Mouse (Mus musculus): ENCODE data around the gene Ripk4.

Ripk4 gene

GRCm38 (mm10) chr16:97763061-97763989 lies at the start of gene Ripk4:
Gene Ripk4 (minus strand): TSS chr16:97763787.
- peak; percentile 50 for DNase-seq

DNA sequence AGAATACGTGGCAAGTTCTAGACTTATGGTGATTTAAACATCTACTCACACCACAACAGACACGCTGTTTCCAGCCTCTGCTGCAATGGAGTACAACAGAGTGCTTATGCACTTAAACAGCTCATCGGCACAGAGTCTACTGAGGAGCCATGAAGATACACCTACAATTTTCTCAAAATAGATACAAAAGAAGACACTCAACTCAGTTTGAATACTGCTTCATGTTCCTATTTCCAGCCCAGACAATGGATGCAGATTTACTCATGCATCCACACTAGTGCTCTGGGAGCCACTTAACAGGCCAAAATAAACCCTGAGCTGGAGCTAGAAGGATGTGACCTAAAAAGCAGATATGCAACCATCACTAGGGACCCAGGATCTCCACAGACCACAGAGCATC lies 45.3 kb upstream of the Ripk4 start:
- DNase-seq = no peak

- no peak for DNase-seq
These were observed 42.1 kb upstream of the Ripk4 start for GRCm38 (mm10) chr16:97805646-97806045.

- peak; percentile 68 for DNase-seq
These were observed 41.3 kb upstream of the Ripk4 start for GRCm38 (mm10) chr16:97804680-97805547.

DNA sequence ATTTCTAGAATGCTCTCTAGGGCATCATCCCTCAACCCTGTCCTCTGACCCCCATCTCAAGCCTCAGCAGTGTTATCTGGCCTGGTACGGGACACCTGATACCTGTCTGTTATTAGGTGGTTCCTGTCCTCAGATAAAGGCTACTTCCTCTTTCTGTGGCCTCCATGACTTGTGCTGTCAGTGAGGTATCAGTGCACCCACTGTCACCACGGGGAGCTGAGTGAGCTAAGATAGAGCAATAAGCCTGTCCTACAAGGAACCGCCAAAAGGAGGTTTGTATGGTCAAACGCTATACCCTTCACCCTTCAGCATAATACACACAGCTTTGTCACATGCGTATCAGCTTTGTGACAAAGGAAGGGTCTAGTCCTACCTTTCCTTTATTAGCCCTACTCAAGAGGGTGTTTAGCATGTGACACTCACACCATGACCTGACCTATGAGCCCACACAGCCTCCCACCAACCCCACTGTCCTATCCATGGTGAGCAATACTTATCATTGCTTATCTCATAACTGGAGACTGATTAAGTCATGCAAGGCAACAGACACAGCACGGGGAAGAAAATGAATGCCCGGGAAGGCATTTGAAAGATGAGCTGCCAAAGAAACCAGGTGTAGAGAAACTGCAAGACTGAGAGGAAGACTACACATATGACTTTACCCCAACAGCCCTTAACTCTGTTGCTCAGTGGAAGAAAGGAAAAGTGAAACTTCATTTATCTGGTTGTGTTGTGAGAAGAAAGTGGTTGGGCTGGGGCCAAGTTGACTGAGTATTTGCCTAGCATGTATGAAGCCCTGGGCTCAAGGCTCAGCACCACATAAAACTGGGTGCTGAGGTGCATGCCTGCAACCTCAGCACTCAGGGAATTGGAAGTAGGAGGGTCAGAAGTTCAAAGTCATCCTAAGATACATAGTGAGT lies 34.6 kb upstream of the Ripk4 start:
- DNase-seq = no peak

DNA sequence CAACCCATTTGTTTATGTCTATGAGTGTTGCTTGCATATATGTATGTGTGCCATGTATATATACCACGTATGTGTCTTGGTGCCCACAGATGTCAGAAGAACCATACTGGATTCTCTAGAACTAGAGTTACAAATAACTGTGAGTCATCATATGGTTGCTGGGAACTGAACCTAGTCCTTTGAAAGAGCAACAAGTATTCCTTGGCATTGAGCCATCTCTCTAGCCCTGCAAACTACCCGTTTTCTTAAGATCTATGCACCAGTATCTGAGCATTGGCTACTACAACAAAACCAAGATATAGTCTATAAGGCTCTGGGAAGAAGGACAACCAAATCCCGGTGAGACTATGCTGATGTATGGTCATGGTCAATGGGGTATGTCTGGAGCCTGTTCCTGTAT lies 33.6 kb upstream of the Ripk4 start:
- DNase-seq = no peak

DNA sequence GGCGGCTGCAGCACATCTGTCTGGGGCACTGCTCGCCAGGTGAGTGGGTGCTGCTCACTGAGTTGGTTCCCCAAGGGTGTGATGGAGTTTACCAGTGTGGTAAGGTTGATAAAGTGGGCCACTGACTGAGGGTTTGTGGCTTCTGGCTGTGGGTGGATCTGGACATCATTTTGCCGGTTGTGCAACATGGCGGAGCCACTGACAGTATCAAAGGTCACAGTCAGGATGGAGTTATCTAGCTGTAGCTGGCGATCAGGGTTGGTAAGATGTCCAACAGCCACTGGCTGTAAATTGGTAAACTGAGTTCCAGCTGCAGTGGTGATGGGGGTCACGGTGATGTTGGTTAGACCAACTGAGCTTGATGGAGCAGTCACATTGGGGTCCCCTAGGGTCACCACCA lies 30.7 kb upstream of the Ripk4 start:
- no peak for DNase-seq

- DNase-seq = no peak
These were observed 19.5 kb upstream of the Ripk4 start for GRCm38 (mm10) chr16:97783057-97783456.

DNA sequence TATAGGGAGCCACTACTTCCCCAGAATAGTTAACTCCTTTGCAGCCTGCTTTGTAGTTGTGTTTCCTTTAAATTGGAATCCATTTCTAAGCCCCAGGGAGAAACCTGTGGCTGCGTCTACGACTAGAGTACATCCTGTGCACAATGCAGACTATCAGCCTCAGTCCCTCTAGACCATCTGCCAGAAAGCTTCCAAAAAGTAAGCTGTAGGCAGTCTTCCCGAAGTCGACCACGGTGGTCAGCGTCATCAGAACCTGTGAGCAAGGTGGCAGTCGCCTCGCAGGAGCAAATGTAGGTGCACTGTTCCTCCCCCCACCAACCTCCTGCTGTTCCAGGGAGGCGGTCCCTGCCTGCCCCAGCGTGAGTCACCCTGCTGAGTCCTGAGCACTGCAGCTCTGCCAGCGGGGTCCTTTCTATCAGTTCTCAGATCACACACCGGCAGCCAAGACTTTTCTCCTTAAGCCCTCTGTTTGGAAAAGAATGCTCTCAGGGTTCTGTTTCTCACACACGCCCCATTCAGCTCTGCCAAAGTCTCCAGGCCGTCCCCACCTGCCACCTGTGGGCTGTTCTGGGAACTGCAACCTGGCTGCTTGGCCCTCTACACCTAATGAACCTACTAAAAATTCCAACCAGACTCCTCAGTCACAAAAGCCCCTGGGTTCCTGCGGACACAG lies 14.9 kb upstream of the Ripk4 start:
- DNase-seq = peak; percentile 72

DNA sequence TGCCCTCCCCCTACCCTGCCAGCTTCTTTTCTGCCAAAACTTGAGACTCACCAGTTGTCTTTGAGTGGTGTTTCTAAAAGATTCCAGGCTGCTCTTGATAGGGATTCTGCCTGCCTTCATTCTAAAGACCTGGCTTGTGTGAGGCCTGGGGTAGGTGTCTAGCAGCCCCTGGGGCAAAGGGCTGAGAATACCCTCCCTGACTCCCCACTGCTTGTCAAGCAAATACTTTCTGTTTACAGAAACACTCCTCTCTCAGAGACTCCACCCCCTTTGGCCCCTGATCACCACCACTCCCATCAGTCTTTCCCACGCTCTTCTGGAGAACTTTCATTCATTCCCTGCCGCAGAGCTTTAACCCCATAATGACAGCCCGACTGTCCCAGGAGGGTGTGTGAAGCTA lies 2.9 kb upstream of the Ripk4 start:
- DNase-seq = no peak

- DNase-seq = no peak
These were observed 1.0 kb upstream of the Ripk4 start for GRCm38 (mm10) chr16:97764626-97765025.

- no peak for DNase-seq
These were observed 378 bp upstream of the Ripk4 start for GRCm38 (mm10) chr16:97763990-97764340.

GRCm38 (mm10) chr16:97761782-97762181 lies 1.8 kb downstream of the Ripk4 start:
- no peak for DNase-seq

- DNase-seq = no peak
These were observed 3.9 kb downstream of the Ripk4 start for GRCm38 (mm10) chr16:97759681-97760080.

GRCm38 (mm10) chr16:97758288-97758687 lies 5.3 kb downstream of the Ripk4 start:
- DNase-seq = no peak

DNA sequence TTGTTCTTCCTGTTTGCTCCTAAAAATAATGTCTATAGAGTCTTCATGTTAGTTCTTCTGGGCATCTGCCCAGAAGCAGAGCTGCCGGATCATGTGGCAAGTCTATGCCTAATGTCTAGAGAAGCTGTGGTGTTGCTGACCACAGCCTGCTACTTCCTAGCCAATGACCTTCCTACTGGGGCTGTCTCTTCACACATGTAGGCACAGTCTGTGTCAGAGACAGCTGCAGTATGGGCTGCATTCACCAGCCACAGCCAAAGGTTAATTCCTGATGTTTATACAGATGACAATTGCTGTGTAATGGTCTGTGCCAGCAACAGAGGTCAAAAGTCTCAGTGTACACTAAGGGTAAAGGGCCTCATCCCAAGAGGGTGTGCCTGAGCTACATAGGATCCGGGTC lies 7.1 kb downstream of the Ripk4 start:
- DNase-seq = no peak

DNA sequence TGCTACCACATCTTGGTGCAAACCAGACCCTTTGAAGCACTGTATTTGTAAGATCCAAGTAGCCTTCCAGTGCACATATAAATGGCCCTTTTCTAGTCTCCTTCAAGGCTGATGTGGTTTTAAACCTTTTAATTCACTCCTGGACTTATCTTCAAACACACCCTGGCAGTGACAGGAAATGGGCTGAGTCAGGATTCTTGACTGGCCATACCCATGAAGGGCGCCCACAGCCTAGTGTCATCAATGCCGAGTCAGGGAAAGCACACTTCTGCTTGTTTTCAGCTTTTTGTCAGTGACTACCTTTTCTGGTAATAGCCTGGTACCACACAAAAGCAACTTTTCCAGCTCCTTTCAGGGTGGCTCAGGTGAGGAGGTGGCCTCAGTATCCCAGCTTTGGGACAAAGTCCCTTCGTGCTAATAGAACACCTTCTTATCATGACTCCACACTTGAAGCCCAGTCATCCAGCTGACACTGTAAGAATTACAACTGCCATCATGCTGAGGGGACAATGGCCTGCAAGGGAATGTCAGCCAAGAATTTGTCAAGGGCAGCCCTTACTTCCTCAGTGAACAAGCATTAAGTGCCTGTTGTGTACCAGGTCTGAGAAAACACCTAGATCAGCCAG lies 11.2 kb downstream of the Ripk4 start:
- DNase-seq = no peak

GRCm38 (mm10) chr16:97751884-97752283 lies 11.7 kb downstream of the Ripk4 start:
- no peak for DNase-seq

DNA sequence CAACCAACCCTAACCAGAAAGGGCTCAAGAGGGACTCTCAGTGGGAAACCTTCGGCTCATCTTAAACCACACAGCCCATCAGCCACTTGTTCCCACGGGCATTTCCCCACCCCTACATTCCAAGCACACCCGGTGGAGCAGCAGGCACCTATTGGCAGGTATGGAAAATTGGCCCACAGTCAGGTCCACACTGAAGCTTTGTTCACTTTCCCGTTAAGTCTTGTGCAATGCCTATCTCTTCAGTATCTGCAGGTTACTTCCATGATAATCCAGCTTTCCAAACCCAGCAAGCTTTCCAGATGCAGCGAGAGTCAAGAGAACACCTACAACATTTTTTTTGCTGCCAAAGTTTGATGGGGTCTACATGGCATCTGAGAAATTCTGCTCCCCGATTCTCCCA lies 15.2 kb downstream of the Ripk4 start:
- no peak for DNase-seq

DNA sequence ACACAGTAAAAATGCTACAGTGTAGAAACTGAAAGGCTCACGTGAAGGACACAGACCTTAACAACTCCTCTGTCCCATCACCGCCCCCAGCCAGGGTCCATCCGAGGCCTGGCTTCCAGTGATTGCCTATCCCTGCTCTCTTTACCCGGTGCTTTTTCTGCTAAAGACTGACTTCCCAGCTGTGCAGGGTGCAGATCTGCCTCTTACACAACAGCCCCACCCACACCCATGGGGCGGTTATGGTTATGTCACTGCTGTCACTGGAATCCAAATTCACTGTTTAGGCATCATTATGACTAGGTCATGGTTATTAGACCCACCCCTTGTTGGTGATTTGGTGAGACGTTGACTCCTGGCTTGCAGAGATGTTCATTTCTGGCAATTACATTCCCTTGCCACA lies 25.6 kb downstream of the Ripk4 start:
- DNase-seq = no peak

- DNase-seq = no peak
These were observed 27.0 kb downstream of the Ripk4 start for GRCm38 (mm10) chr16:97736562-97736961.
